Mouse (Mus musculus): ENCODE results near the gene Ppp1r3c. TPM values are rescaled to one million over a fixed set of nuclear protein-coding genes. Genes with fewer than 3 reads are reported as not detected.
A peak's percentile ranks its signal among the peaks of the same experiment; 100 is the strongest.

Ppp1r3c gene
- polyA plus RNA-seq, 1 experiment from 2014 or later, result 21.9 TPM

- Histone ChIP-seq H3K4me1 (ENCODE audit: control insufficient read depth, insufficient read depth, low read length) (no peaks in the 10 kb centered on the region), H3K4me2 (ENCODE audit: low read depth, low read length) (no peak overlapping the region), H3K27me3 (ENCODE audit: control insufficient read depth, insufficient read depth, low read length) (no peaks in the 10 kb centered on the region), H3K27ac (ENCODE audit: low read depth, low read length) (no peak overlapping the region), H3K36me3 (ENCODE audit: control insufficient read depth, insufficient read depth, low read length) (no peaks in the 10 kb centered on the region), H3K9me3 (ENCODE audit: control insufficient read depth, low read length) (no peaks in the 10 kb centered on the region), H3K4me3 (ENCODE audit: low read depth, low read length) (no peak overlapping the region), H3K9ac (replicated peaks; ENCODE audit: low read depth, low read length) (no peak overlapping the region)
- ATAC-seq (ENCODE audit: low read depth), result no peak; the same call in 1 of the 2 replicates
- 77% methylated on average over 17 of the region's 17 CpGs for WGBS
These were observed 30.9 kb downstream of the Ppp1r3c start for GRCm38 (mm10) chr19:36705286-36706146.

- no peak overlapping the region for H3K4me3 ChIP-seq (ENCODE audit: low read depth, low read length)
- 90% methylated on average over 7 of the region's 7 CpGs for WGBS
- no peaks in the 10 kb centered on the region for H3K9me3 ChIP-seq (ENCODE audit: control insufficient read depth, low read length)
- no peaks in the 10 kb centered on the region for H3K27me3 ChIP-seq (ENCODE audit: control insufficient read depth, insufficient read depth, low read length)
- no peaks in the 10 kb centered on the region for H3K4me1 ChIP-seq (ENCODE audit: control insufficient read depth, insufficient read depth, low read length)
- H3K4me2 ChIP-seq (ENCODE audit: low read depth, low read length), result no peak overlapping the region
- H3K27ac ChIP-seq (ENCODE audit: low read depth, low read length), result no peak overlapping the region
- H3K36me3 ChIP-seq (ENCODE audit: control insufficient read depth, insufficient read depth, low read length), result no peaks in the 10 kb centered on the region
- no peak for ATAC-seq (ENCODE audit: low read depth)
- H3K9ac ChIP-seq (replicated peaks; ENCODE audit: low read depth, low read length), result no peak overlapping the region
These were observed 31.7 kb downstream of the Ppp1r3c start for GRCm38 (mm10) chr19:36704763-36705162.

- Histone ChIP-seq H3K27ac (ENCODE audit: low read depth, low read length) (no peak overlapping the region), H3K4me3 (ENCODE audit: low read depth, low read length) (no peak overlapping the region), H3K27me3 (ENCODE audit: control insufficient read depth, insufficient read depth, low read length) (no peaks in the 10 kb centered on the region), H3K36me3 (ENCODE audit: control insufficient read depth, insufficient read depth, low read length) (no peaks in the 10 kb centered on the region), H3K4me1 (ENCODE audit: control insufficient read depth, insufficient read depth, low read length) (0 out of 2 replicates have a peak, but pooled peaks cover 2% of the 10 kb centered on the region), H3K9ac (replicated peaks; ENCODE audit: low read depth, low read length) (no peak overlapping the region), H3K4me2 (ENCODE audit: low read depth, low read length) (no peak overlapping the region), H3K9me3 (ENCODE audit: control insufficient read depth, low read length) (no peaks in the 10 kb centered on the region)
- WGBS, result 77% methylated on average over 9 of the region's 9 CpGs
- no peak for ATAC-seq (ENCODE audit: low read depth)
These were observed 34.4 kb downstream of the Ppp1r3c start for GRCm38 (mm10) chr19:36701809-36702622.

GRCm38 (mm10) chr19:36701366-36701765 lies 35.1 kb downstream of the Ppp1r3c start:
- Histone ChIP-seq H3K4me3 (ENCODE audit: low read depth, low read length) (no peak overlapping the region), H3K9ac (replicated peaks; ENCODE audit: low read depth, low read length) (no peak overlapping the region), H3K4me2 (ENCODE audit: low read depth, low read length) (no peak overlapping the region), H3K4me1 (ENCODE audit: control insufficient read depth, insufficient read depth, low read length) (0 out of 2 replicates have a peak, but pooled peaks cover 2% of the 10 kb centered on the region), H3K27ac (ENCODE audit: low read depth, low read length) (peak overlapping the region; percentile 5; the same call in 1 of the 2 replicates), H3K9me3 (ENCODE audit: control insufficient read depth, low read length) (no peaks in the 10 kb centered on the region), H3K36me3 (ENCODE audit: control insufficient read depth, insufficient read depth, low read length) (no peaks in the 10 kb centered on the region), H3K27me3 (ENCODE audit: control insufficient read depth, insufficient read depth, low read length) (no peaks in the 10 kb centered on the region)
- no peak for ATAC-seq (ENCODE audit: low read depth)
- WGBS, result 75% methylated on average over 3 of the region's 3 CpGs

GRCm38 (mm10) chr19:36700937-36701336 lies 35.5 kb downstream of the Ppp1r3c start:
- Histone ChIP-seq H3K4me1 (ENCODE audit: control insufficient read depth, insufficient read depth, low read length) (0 out of 2 replicates have a peak, but pooled peaks cover 2% of the 10 kb centered on the region), H3K27me3 (ENCODE audit: control insufficient read depth, insufficient read depth, low read length) (no peaks in the 10 kb centered on the region), H3K4me2 (ENCODE audit: low read depth, low read length) (no peak overlapping the region), H3K9ac (replicated peaks; ENCODE audit: low read depth, low read length) (no peak overlapping the region), H3K9me3 (ENCODE audit: control insufficient read depth, low read length) (no peaks in the 10 kb centered on the region), H3K27ac (ENCODE audit: low read depth, low read length) (no peak overlapping the region), H3K4me3 (ENCODE audit: low read depth, low read length) (no peak overlapping the region), H3K36me3 (ENCODE audit: control insufficient read depth, insufficient read depth, low read length) (no peaks in the 10 kb centered on the region)
- ATAC-seq (ENCODE audit: low read depth), result no peak
- 62% methylated on average over 4 of the region's 4 CpGs for WGBS

GRCm38 (mm10) chr19:36699151-36699550 lies 37.3 kb downstream of the Ppp1r3c start:
- WGBS, result 82% methylated on average over 1 of the region's 1 CpGs
- Histone ChIP-seq H3K9ac (replicated peaks; ENCODE audit: low read depth, low read length) (no peak overlapping the region), H3K4me2 (ENCODE audit: low read depth, low read length) (no peak overlapping the region), H3K27ac (ENCODE audit: low read depth, low read length) (no peak overlapping the region), H3K36me3 (ENCODE audit: control insufficient read depth, insufficient read depth, low read length) (no peaks in the 10 kb centered on the region), H3K4me1 (ENCODE audit: control insufficient read depth, insufficient read depth, low read length) (0 out of 2 replicates have a peak, but pooled peaks cover 2% of the 10 kb centered on the region), H3K27me3 (ENCODE audit: control insufficient read depth, insufficient read depth, low read length) (no peaks in the 10 kb centered on the region), H3K4me3 (ENCODE audit: low read depth, low read length) (no peak overlapping the region), H3K9me3 (ENCODE audit: control insufficient read depth, low read length) (no peaks in the 10 kb centered on the region)
- ATAC-seq (ENCODE audit: low read depth), result no peak

GRCm38 (mm10) chr19:36698200-36698599 lies 38.3 kb downstream of the Ppp1r3c start:
- no peak overlapping the region for H3K27ac ChIP-seq (ENCODE audit: low read depth, low read length)

GRCm38 (mm10) chr19:36696601-36697122 lies 39.8 kb downstream of the Ppp1r3c start:
- H3K4me1 ChIP-seq (ENCODE audit: control insufficient read depth, insufficient read depth, low read length), result 0 out of 2 replicates have a peak, but pooled peaks cover 2% of the 10 kb centered on the region
- H3K9ac ChIP-seq (replicated peaks; ENCODE audit: low read depth, low read length), result no peak overlapping the region
- peak overlapping the region; percentile 67; the same call in 1 of the 2 replicates for H3K27ac ChIP-seq (ENCODE audit: low read depth, low read length)
- H3K4me2 ChIP-seq (ENCODE audit: low read depth, low read length), result no peak overlapping the region
- 61% methylated on average over 7 of the region's 7 CpGs for WGBS
- H3K36me3 ChIP-seq (ENCODE audit: control insufficient read depth, insufficient read depth, low read length), result no peaks in the 10 kb centered on the region
- H3K4me3 ChIP-seq (ENCODE audit: low read depth, low read length), result no peak overlapping the region
- no peaks in the 10 kb centered on the region for H3K27me3 ChIP-seq (ENCODE audit: control insufficient read depth, insufficient read depth, low read length)
- peak; percentile 72 for ATAC-seq (ENCODE audit: low read depth)
- no peaks in the 10 kb centered on the region for H3K9me3 ChIP-seq (ENCODE audit: control insufficient read depth, low read length)

More at GRCm38 (mm10) chr19:36698200-36698599, 38.3 kb downstream of the Ppp1r3c start:
- no peak overlapping the region for H3K4me2 ChIP-seq (ENCODE audit: low read depth, low read length)
- WGBS, result 81% methylated on average over 3 of the region's 3 CpGs
- no peaks in the 10 kb centered on the region for H3K9me3 ChIP-seq (ENCODE audit: control insufficient read depth, low read length)
- H3K9ac ChIP-seq (replicated peaks; ENCODE audit: low read depth, low read length), result no peak overlapping the region
- no peak for ATAC-seq (ENCODE audit: low read depth)
- 0 out of 2 replicates have a peak, but pooled peaks cover 2% of the 10 kb centered on the region for H3K4me1 ChIP-seq (ENCODE audit: control insufficient read depth, insufficient read depth, low read length)
- no peaks in the 10 kb centered on the region for H3K36me3 ChIP-seq (ENCODE audit: control insufficient read depth, insufficient read depth, low read length)
- H3K4me3 ChIP-seq (ENCODE audit: low read depth, low read length), result no peak overlapping the region
- no peaks in the 10 kb centered on the region for H3K27me3 ChIP-seq (ENCODE audit: control insufficient read depth, insufficient read depth, low read length)

Data from neural tube, embryonic 14.5 days (tissue).